Mouse (Mus musculus) liver, embryonic 13.5 days (tissue): ENCODE measurements around the gene Tm2d3. TPM values are rescaled to one million over a fixed set of nuclear protein-coding genes. Genes with fewer than 3 reads are reported as not detected.

Experiments used
- ATAC-seq: fragments of 200-750 bp; cut with Nextera tagmentation; 2 replicates; pipeline ENCODE4 v1.8.0; 2017; ENCODE audit warnings: low read depth, mild to moderate bottlenecking, moderate number of reproducible peaks, moderate library complexity
- DNase-seq: peaks from one replicate; pipeline ENCODE4 v3.0.0; 2022
- H3K27ac ChIP-seq: fragments of 300-500 bp; sonication (generic); 2 replicates; pipeline ENCODE4 v1.5.1; 2015; ENCODE audit warnings: moderate library complexity, mild to moderate bottlenecking, inconsistent platforms
- H3K27me3 ChIP-seq: fragments of 300-500 bp; sonication (generic); 2 replicates; pipeline ENCODE4 v1.6.1; 2015; ENCODE audit warnings: mild to moderate bottlenecking, inconsistent platforms
- H3K36me3 ChIP-seq: fragments of 300-500 bp; sonication (generic); 2 replicates; pipeline ENCODE4 v1.6.1; 2015; ENCODE audit warnings: mild to moderate bottlenecking, inconsistent platforms
- H3K4me1 ChIP-seq: fragments of 300-500 bp; sonication (generic); replicated peaks from 2 replicates; pipeline ENCODE4 v1.6.1; 2015; ENCODE audit warnings: inconsistent platforms
- H3K4me2 ChIP-seq: fragments of 300-500 bp; sonication (generic); 2 replicates; pipeline ENCODE4 v1.6.1; 2015; ENCODE audit warnings: inconsistent platforms, mild to moderate bottlenecking, moderate library complexity
- H3K4me3 ChIP-seq: fragments of 300-500 bp; sonication (generic); replicated peaks from 2 replicates; pipeline ENCODE4 v1.5.1; 2015; ENCODE audit warnings: mild to moderate bottlenecking, inconsistent platforms
- H3K9ac ChIP-seq: fragments of 300-500 bp; sonication (generic); 2 replicates; pipeline ENCODE4 v1.6.1; 2015; ENCODE audit warnings: mild to moderate bottlenecking, inconsistent platforms
- H3K9me3 ChIP-seq: fragments of 300-500 bp; sonication (generic); replicated peaks from 2 replicates; pipeline ENCODE4 v1.6.1; 2016; ENCODE audit warnings: inconsistent platforms
- WGBS: fragments of 180-500 bp; shearing (Covaris S2); methylation state at CpG from one replicate; pipeline ENCODE4 v1.1.7; 2015; ENCODE audit not compliant: insufficient replicate concordance; 5-methylcytosine and 5-hydroxymethylcytosine counted together
- polyA plus RNA-seq: library from polyadenylated mRNA; unstranded; fragments of >200 nt; fragmentation: Nextera tagmentation; extraction: Ambion mirVana; gene quantifications from 2 replicates; pipeline ENCODE4 v1.2.1, GENCODE M21; 2015

The Tm2d3 gene
- polyA plus RNA-seq, 1 experiment from 2014 or later: 35.2 TPM

- Histone ChIP-seq H3K9me3 (no peaks in the 10 kb centered on the region), H3K27me3 (no peaks in the 10 kb centered on the region), H3K36me3 (no peaks in the 10 kb centered on the region), H3K4me1 (peaks cover 6% of the 10 kb centered on the region; the same call in 1 of the 2 replicates), H3K27ac (no peak overlapping the region), H3K4me3 (no peak overlapping the region), H3K4me2 (no peak overlapping the region), H3K9ac (no peak overlapping the region)
- no peak for DNase-seq
- WGBS: 53% methylated on average over 1 of the region's 1 CpGs
- ATAC-seq: no peak
Measured at GRCm38 (mm10) chr7:65708506-65708905, 17.5 kb downstream of the Tm2d3 start.

DNA sequence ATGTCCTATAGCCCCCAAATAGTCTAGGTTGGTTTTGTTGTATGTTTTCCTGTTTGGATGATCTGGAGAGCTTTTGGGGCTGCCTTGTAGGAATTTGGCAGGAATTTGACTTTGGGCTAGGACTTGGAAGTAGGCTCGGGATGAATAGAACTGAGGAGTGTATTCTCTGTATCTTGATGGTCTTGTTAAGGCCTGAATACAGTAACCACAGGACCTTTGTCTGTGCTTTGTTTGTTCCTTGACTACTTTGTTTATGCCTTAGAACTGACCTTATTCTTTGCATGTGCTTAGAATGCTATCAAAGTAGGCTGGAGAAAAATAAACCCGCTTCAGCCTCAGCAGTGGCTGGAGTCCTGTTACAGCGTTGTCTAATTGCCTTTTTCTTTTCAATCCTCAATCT lies 19.3 kb downstream of the Tm2d3 start:
- Histone ChIP-seq H3K4me1 (peaks cover 1% of the 10 kb centered on the region; the same call in 1 of the 2 replicates), H3K4me2 (no peak overlapping the region), H3K27me3 (no peaks in the 10 kb centered on the region), H3K9ac (no peak overlapping the region), H3K4me3 (no peak overlapping the region), H3K9me3 (no peaks in the 10 kb centered on the region), H3K27ac (no peak overlapping the region), H3K36me3 (no peaks in the 10 kb centered on the region)
- ATAC-seq (no peak), DNase-seq (no peak)
- WGBS: 64% methylated on average over 3 of the region's 3 CpGs

DNA sequence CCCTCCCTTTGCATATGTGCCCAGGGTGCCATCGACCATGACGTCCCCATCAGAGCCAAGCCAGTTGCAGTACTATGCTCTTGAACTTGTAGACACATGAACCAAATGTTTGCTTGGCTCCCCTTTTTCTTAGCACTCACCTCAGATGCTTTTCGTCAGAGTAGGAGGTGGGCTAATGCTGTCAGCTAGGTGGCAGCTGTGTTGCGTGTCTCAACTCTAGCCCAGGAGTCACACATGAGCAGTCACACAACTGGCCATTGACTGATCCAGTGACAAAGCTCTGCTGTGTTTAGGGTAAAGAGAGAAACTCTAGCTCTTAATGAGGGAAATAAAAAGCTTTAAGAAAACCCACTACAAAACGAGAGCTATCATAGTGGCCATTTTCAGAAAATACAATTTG lies 22.8 kb downstream of the Tm2d3 start:
- DNase-seq: no peak
- no peak for ATAC-seq
- Histone ChIP-seq H3K9me3 (no peaks in the 10 kb centered on the region), H3K36me3 (no peaks in the 10 kb centered on the region), H3K4me2 (no peak overlapping the region), H3K4me1 (no peaks in the 10 kb centered on the region), H3K27me3 (no peaks in the 10 kb centered on the region), H3K27ac (no peak overlapping the region), H3K9ac (no peak overlapping the region), H3K4me3 (no peak overlapping the region)
- WGBS: 55% methylated on average over 5 of the region's 5 CpGs

DNA sequence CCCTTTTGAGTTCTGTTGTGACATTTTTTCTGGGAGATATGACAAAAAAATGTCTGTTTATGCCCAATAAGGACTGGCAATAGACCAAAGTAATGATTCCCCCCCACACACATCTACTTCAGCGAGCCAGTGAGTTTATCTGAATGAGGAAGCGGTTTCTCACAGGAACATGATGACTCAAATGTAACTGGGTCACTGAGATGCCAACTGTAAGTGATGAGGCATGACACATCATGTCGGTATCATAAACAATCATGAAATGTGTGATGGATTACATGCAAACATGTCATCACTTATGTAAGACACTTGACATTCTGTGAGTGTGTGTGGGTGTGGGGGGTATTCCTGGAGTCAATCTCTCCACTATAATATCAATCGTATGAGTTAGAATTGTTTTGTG lies 23.3 kb downstream of the Tm2d3 start:
- DNase-seq (no peak), ATAC-seq (no peak)
- Histone ChIP-seq H3K9me3 (no peaks in the 10 kb centered on the region), H3K4me3 (no peak overlapping the region), H3K27me3 (no peaks in the 10 kb centered on the region), H3K36me3 (no peaks in the 10 kb centered on the region), H3K4me1 (no peaks in the 10 kb centered on the region), H3K27ac (no peak overlapping the region), H3K4me2 (no peak overlapping the region), H3K9ac (no peak overlapping the region)
- WGBS: 50% methylated on average over 4 of the region's 4 CpGs

DNA sequence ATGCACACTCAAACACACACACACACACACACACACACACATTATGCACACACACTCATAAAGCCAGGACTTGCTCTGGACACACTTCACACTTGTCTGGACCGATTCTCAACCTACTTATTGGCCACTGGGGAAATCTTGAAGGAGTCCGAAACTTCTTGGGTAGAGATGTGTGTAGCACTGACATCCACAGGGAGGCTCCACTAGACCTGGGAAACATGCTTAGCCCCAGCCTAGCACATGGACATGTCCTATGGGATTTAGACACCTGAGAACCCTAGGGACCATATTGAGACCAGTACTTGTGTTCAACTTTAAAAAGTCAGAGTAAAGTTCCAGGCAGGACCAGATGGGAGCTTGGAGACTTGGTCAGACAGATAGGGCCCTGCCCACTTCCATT lies 43.1 kb downstream of the Tm2d3 start:
- DNase-seq (no peak), ATAC-seq (no peak)
- Histone ChIP-seq H3K4me3 (no peak overlapping the region), H3K27ac (no peak overlapping the region), H3K4me2 (no peak overlapping the region), H3K36me3 (no peaks in the 10 kb centered on the region), H3K4me1 (peaks cover 6% of the 10 kb centered on the region; the same call in 1 of the 2 replicates), H3K27me3 (no peaks in the 10 kb centered on the region), H3K9me3 (no peaks in the 10 kb centered on the region), H3K9ac (no peak overlapping the region)
- 67% methylated on average over 2 of the region's 2 CpGs for WGBS

DNA sequence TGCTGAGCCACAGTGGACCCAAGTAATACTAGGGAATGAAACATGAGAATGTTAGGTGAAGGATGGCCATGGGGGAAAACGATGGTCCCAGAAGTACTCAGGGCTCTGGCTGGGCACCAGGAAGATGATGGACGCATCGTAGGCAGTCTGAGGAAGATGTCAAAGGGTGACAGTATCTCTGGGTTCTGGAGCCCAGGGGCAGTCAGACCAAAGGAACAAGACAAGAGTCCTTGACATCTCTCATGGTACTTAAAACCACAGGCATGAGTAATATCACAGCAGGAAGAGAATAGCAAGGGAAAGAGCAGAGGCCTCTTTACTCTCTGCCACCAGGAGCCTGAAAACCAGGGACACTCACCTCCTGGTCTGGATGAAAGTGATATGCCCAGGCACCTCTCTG lies 44.3 kb downstream of the Tm2d3 start:
- H3K4me2 ChIP-seq: no peak overlapping the region
- no peak overlapping the region for H3K9ac ChIP-seq
- H3K9me3 ChIP-seq: no peaks in the 10 kb centered on the region
- no peak overlapping the region for H3K27ac ChIP-seq
- no peaks in the 10 kb centered on the region for H3K27me3 ChIP-seq
- ATAC-seq (no peak), DNase-seq (no peak)
- H3K4me1 ChIP-seq: peaks cover 6% of the 10 kb centered on the region; the same call in 1 of the 2 replicates
- no peak overlapping the region for H3K4me3 ChIP-seq
- no peaks in the 10 kb centered on the region for H3K36me3 ChIP-seq
- 75% methylated on average over 3 of the region's 3 CpGs for WGBS

GRCm38 (mm10) chr7:65737286-65738040 lies 46.5 kb downstream of the Tm2d3 start:
- Histone ChIP-seq H3K4me2 (no peak overlapping the region), H3K9ac (no peak overlapping the region), H3K27ac (no peak overlapping the region), H3K36me3 (no peaks in the 10 kb centered on the region), H3K9me3 (no peaks in the 10 kb centered on the region), H3K4me3 (no peak overlapping the region), H3K4me1 (peaks cover 6% of the 10 kb centered on the region; the same call in 1 of the 2 replicates), H3K27me3 (no peaks in the 10 kb centered on the region)
- 53% methylated on average over 12 of the region's 12 CpGs for WGBS
- DNase-seq (no peak), ATAC-seq (no peak)

GRCm38 (mm10) chr7:65742857-65743256 lies 51.9 kb downstream of the Tm2d3 start:
- Histone ChIP-seq H3K9me3 (no peaks in the 10 kb centered on the region), H3K27ac (no peak overlapping the region), H3K36me3 (no peaks in the 10 kb centered on the region), H3K4me3 (no peak overlapping the region), H3K27me3 (no peaks in the 10 kb centered on the region), H3K4me2 (no peak overlapping the region), H3K9ac (no peak overlapping the region), H3K4me1 (no peaks in the 10 kb centered on the region)
- no peak for DNase-seq
- WGBS: 73% methylated on average over 8 of the region's 8 CpGs
- no peak for ATAC-seq

GRCm38 (mm10) chr7:65747990-65748955 lies 57.3 kb downstream of the Tm2d3 start:
- Histone ChIP-seq H3K4me1 (no peaks in the 10 kb centered on the region), H3K9ac (no peak overlapping the region), H3K27me3 (no peaks in the 10 kb centered on the region), H3K27ac (no peak overlapping the region), H3K36me3 (no peaks in the 10 kb centered on the region), H3K4me3 (no peak overlapping the region), H3K4me2 (no peak overlapping the region), H3K9me3 (no peaks in the 10 kb centered on the region)
- DNase-seq (no peak), ATAC-seq (no peak)
- 69% methylated on average over 11 of the region's 11 CpGs for WGBS
